Mouse (Mus musculus): ENCODE results near the gene Kcnk4.

- no peak for TF ChIP-seq CTCF (IDR thresholded peaks at IDR 0.05; ENCODE audit: borderline replicate concordance, insufficient read depth, low read length)
- no peak for TF ChIP-seq POLR2A (IDR thresholded peaks at IDR 0.05; ENCODE audit: low read depth, low read length)
Measured at GRCm38 (mm10) chr19:6903031-6903430, 31.3 kb downstream of the Kcnk4 start.

Measured in embryonic fibroblast, embryonic 13.5 days (primary cell).